Comparison of ENCODE assay signal across 18 mouse cellular contexts in genomic region chr1:184019722-184020107, GRCm38 (mm10). TPM values are rescaled to one million over a fixed set of nuclear protein-coding genes. Genes with fewer than 3 reads are reported as not detected.
DNase-seq lines count a peak whose midpoint lies in the region; ATAC-seq lines count a peak whose summit lies in the region.
"Had no signal": no experiment of that assay in that cellular context is flagged by ENCODE, and none has a peak within 500 bp of the region (broad histone marks: within the 10 kb centered on the region; RNA-seq: fewer than 3 reads in every experiment).

No protein-coding gene starts in this region.

- no peak overlapping the region for H3K4me2 ChIP-seq in heart, embryonic 13.5 days
- H3K4me2 ChIP-seq in liver, embryonic 15.5 days: no peak overlapping the region
- H3K4me2 ChIP-seq in liver, embryonic 12.5 days: no peak overlapping the region
- H3K4me2 ChIP-seq: hindbrain, embryonic 12.5 days had no signal

- intact Hi-C loops in heart, postnatal 36 days (cut with DNase I): no loop called here

- DNase-seq in heart, postnatal 36 days: no peak
- DNase-seq in ZHBTc4 (ENCODE audit: low read depth, low spot score): peak; percentile 25
- DNase-seq in spleen, adult 18-20 months: no peak
- DNase-seq: adrenal gland, adult 2 months; cerebellum, adult 2 months; cerebellum, postnatal 36 days; kidney, adult 18-20 months; kidney, postnatal 10 days; lung, postnatal 10 days; thymus, adult 2 months had no signal

- peaks cover 11% of the 10 kb centered on the region for H3K4me1 ChIP-seq in heart, embryonic 13.5 days
- H3K4me1 ChIP-seq in liver, embryonic 15.5 days (replicated peaks): 0 out of 2 replicates have a peak, but pooled peaks cover 4% of the 10 kb centered on the region
- peaks cover 27% of the 10 kb centered on the region for H3K4me1 ChIP-seq in liver, embryonic 12.5 days

- no peak overlapping the region for H3K9ac ChIP-seq in heart, embryonic 13.5 days
- no peak overlapping the region for H3K9ac ChIP-seq in liver, embryonic 15.5 days
- H3K9ac ChIP-seq in liver, embryonic 12.5 days: no peak overlapping the region
- H3K9ac ChIP-seq: hindbrain, embryonic 12.5 days had no signal

- H3K27ac ChIP-seq in heart, embryonic 13.5 days (replicated peaks): no peak overlapping the region
- no peak overlapping the region for H3K27ac ChIP-seq in liver, embryonic 15.5 days (replicated peaks)
- no peak overlapping the region for H3K27ac ChIP-seq in liver, embryonic 12.5 days
- H3K27ac ChIP-seq: hindbrain, embryonic 12.5 days had no signal

- H3K27me3 ChIP-seq in heart, embryonic 13.5 days (replicated peaks): no peaks in the 10 kb centered on the region
- H3K27me3 ChIP-seq in liver, embryonic 15.5 days: no peaks in the 10 kb centered on the region
- no peaks in the 10 kb centered on the region for H3K27me3 ChIP-seq in liver, embryonic 12.5 days (replicated peaks)
- H3K27me3 ChIP-seq: hindbrain, embryonic 12.5 days had no signal

- ATAC-seq in heart, embryonic 13.5 days (ENCODE audit: extremely low read depth, insufficient number of reproducible peaks, low FRiP score, low TSS enrichment): peak; percentile 38; the same call in 1 of the 2 replicates
- ATAC-seq in liver, embryonic 15.5 days (ENCODE audit: insufficient read depth): peak; percentile 17; the same call in 1 of the 2 replicates
- no peak for ATAC-seq in liver, embryonic 12.5 days
- 0 out of 2 replicates have a peak, but pooled peaks have one; percentile 13 for ATAC-seq in monocyte, adult 5-6 weeks (replicated peaks; ENCODE audit: insufficient number of reproducible peaks, low FRiP score, low TSS enrichment, poor library complexity, severe bottlenecking)

- H3K36me3 ChIP-seq in heart, embryonic 13.5 days: no peaks in the 10 kb centered on the region
- no peaks in the 10 kb centered on the region for H3K36me3 ChIP-seq in liver, embryonic 15.5 days (replicated peaks)
- no peaks in the 10 kb centered on the region for H3K36me3 ChIP-seq in liver, embryonic 12.5 days
- H3K36me3 ChIP-seq: hindbrain, embryonic 12.5 days had no signal

- no peak overlapping the region for H3K4me3 ChIP-seq in heart, embryonic 13.5 days
- no peak overlapping the region for H3K4me3 ChIP-seq in liver, embryonic 15.5 days (replicated peaks)
- H3K4me3 ChIP-seq in liver, embryonic 12.5 days: no peak overlapping the region
- H3K4me3 ChIP-seq: hindbrain, embryonic 12.5 days; myocyte had no signal

- H3K9me3 ChIP-seq in heart, embryonic 13.5 days: no peaks in the 10 kb centered on the region
- no peaks in the 10 kb centered on the region for H3K9me3 ChIP-seq in liver, embryonic 15.5 days (replicated peaks)
- no peaks in the 10 kb centered on the region for H3K9me3 ChIP-seq in liver, embryonic 12.5 days (replicated peaks)
- H3K9me3 ChIP-seq: hindbrain, embryonic 12.5 days had no signal

- 13% methylated on average over 6 of the region's 6 CpGs for WGBS in heart, embryonic 13.5 days
- WGBS in liver, embryonic 15.5 days (ENCODE audit: insufficient replicate concordance): 42% methylated on average over 6 of the region's 6 CpGs
- 40% methylated on average over 6 of the region's 6 CpGs for WGBS in liver, embryonic 12.5 days (ENCODE audit: insufficient replicate concordance)

RNA-seq across cellular contexts. Expression of gene Dusp10, which starts 6.6 kb away (rescaled TPM):
- polyA plus RNA-seq in heart, embryonic 13.5 days (2015; fragmentation: Nextera tagmentation; extraction: Ambion mirVana): 12.1 and 13.2 TPM in 2 replicates
- 1 to 10 TPM; 4.6 to 9.2 TPM for total RNA-seq in heart, postnatal 36 days (2021)
- polyA plus RNA-seq in liver, embryonic 15.5 days (2015; fragmentation: Nextera tagmentation; extraction: Ambion mirVana): 2.5 and 2.6 TPM in 2 replicates
- 3.8 and 4.1 TPM in 2 replicates for polyA plus RNA-seq in liver, embryonic 12.5 days (2016; fragmentation: Nextera tagmentation; extraction: Ambion mirVana)
- total RNA-seq in monocyte, adult 5-6 weeks (2017): 11.6 to 25.0 TPM (median 22.9 TPM) in 3 replicates

RNA-seq across cellular contexts. Expression of gene 1700056E22Rik, which starts 14.4 kb away (rescaled TPM):
- polyA plus RNA-seq in heart, embryonic 13.5 days (2015; fragmentation: Nextera tagmentation; extraction: Ambion mirVana): 2.4 TPM in 2 replicates
- 1 to 10 TPM; 1.0 to 1.2 TPM for total RNA-seq in heart, postnatal 36 days (2021)
- 0.43 and 0.45 TPM in 2 replicates for polyA plus RNA-seq in liver, embryonic 15.5 days (2015; fragmentation: Nextera tagmentation; extraction: Ambion mirVana)
- polyA plus RNA-seq in liver, embryonic 12.5 days (2016; fragmentation: Nextera tagmentation; extraction: Ambion mirVana): 0.85 and 0.98 TPM in 2 replicates
- 1.3 to 6.6 TPM (median 1.8 TPM) in 3 replicates for total RNA-seq in monocyte, adult 5-6 weeks (2017)
- total RNA-seq: layer of hippocampus, adult 18-20 months; megakaryocyte-erythroid progenitor cell, adult 5-6 weeks had no signal
